Mouse (Mus musculus) skeletal muscle tissue, adult 2 months (tissue): ENCODE results near the gene Rad54l2.

Experiments
- DNase-seq: peaks from one replicate; pipeline ENCODE4 v3.0.0-alpha.2; 2012; ENCODE audit warnings: low read depth, low spot score

Rad54l2 gene

GRCm38 (mm10) chr9:106675965-106676364 lies 113.0 kb downstream of the Rad54l2 start:
- no peak for DNase-seq

GRCm38 (mm10) chr9:106675480-106675879 lies 113.5 kb downstream of the Rad54l2 start:
- peak; percentile 69 for DNase-seq

- DNase-seq = no peak
Observed at GRCm38 (mm10) chr9:106673860-106674259, 115.1 kb downstream of the Rad54l2 start.

GRCm38 (mm10) chr9:106664856-106665255 lies 124.1 kb downstream of the Rad54l2 start:
- no peak for DNase-seq

GRCm38 (mm10) chr9:106664433-106664832 lies 124.6 kb downstream of the Rad54l2 start:
- no peak for DNase-seq

GRCm38 (mm10) chr9:106663200-106663599 lies 125.8 kb downstream of the Rad54l2 start:
- no peak for DNase-seq

- no peak for DNase-seq
Observed at GRCm38 (mm10) chr9:106659935-106660334, 129.1 kb downstream of the Rad54l2 start.

- DNase-seq = no peak
Observed at GRCm38 (mm10) chr9:106659441-106659840, 129.6 kb downstream of the Rad54l2 start.

- no peak for DNase-seq
Observed at GRCm38 (mm10) chr9:106657592-106657991, 131.4 kb downstream of the Rad54l2 start.

GRCm38 (mm10) chr9:106656820-106657219 lies 132.2 kb downstream of the Rad54l2 start:
- DNase-seq = no peak

GRCm38 (mm10) chr9:106655884-106656720 lies 132.9 kb downstream of the Rad54l2 start, which contains the start of gene Grm2:
Gene Grm2, minus strand, starts transcription at chr9:106656082.
- no peak for DNase-seq

- no peak for DNase-seq
Observed at GRCm38 (mm10) chr9:106652720-106653119, 136.3 kb downstream of the Rad54l2 start.

- DNase-seq = no peak
Observed at GRCm38 (mm10) chr9:106647226-106647625, 141.8 kb downstream of the Rad54l2 start.

GRCm38 (mm10) chr9:106645684-106646271 lies 143.2 kb downstream of the Rad54l2 start:
- no peak for DNase-seq

GRCm38 (mm10) chr9:106643787-106644186 lies 145.2 kb downstream of the Rad54l2 start:
- DNase-seq = no peak

- no peak for DNase-seq
Observed at GRCm38 (mm10) chr9:106643128-106643527, 145.9 kb downstream of the Rad54l2 start.

GRCm38 (mm10) chr9:106641346-106641745 lies 147.6 kb downstream of the Rad54l2 start:
- DNase-seq = no peak

GRCm38 (mm10) chr9:106638154-106638553 lies 150.8 kb downstream of the Rad54l2 start:
- DNase-seq = no peak
